Mouse (Mus musculus): ENCODE measurements around the gene Rnf212.
A peak's percentile ranks its signal among the peaks of the same experiment; 100 is the strongest.
"Not testable (repeated sequence)": the region's sequence is repeated elsewhere in the genome, so short reads cannot be mapped to it uniquely, and the experiment has no call there.

Rnf212 gene

DNA sequence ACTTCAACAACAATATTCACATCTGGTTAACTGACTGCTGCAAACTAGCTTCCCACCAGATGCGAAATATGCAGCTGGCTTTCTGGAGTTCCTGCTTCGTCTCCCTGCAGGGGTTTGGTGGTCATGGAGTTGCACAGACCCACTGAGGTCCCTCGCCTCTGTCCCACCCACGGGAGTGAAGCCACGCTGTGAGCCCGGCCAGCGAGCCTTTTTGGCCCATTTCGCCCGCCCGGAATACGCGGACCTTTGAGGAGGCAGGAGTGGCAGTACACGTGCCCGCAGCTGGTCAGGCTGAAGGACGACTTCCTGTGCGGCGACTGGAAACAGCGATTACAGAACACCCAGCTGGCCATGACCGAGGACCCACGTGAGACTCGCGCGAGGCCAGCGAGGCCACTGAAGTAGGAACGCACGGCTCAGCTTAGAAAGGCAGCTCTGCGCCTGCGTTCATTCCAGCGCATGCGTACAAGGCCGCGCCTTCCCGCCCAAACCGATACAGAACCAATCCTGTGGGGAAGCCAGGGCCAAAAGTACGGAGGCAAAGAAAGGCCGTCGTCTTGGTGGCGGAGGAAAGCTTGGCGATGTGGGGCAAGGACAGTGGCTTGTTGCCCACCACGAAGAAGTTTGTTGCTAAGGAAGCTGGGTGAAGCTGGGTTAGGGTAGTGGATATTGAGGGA is at the start of gene Rnf212:
Gene Rnf212, minus strand, starts transcription at position 353 of the 677 bp plus-strand sequence.
- DNase-seq (ENCODE audit: low read depth, low spot score): no peak

DNA sequence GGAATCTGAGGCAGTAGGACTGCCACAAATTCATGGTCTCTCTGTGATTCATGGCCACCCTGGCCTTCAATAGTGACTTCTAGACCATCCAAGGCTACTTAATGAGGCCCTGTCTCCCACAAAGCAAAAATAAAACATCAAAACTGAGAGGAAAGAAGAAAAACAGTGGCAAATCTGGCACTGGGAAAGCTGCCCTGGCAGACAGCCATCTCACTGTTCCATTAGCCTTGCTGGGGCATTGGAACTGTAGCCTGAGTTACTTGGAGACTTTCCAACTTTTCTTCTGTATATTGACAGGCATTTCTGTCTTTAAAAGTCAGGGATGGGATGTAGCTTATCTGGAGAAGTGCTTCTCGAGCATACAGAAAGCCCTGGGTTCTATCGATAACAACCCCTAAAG is 48.5 kb upstream of the Rnf212 start:
- DNase-seq (ENCODE audit: low read depth, low spot score): peak; percentile 1

DNA sequence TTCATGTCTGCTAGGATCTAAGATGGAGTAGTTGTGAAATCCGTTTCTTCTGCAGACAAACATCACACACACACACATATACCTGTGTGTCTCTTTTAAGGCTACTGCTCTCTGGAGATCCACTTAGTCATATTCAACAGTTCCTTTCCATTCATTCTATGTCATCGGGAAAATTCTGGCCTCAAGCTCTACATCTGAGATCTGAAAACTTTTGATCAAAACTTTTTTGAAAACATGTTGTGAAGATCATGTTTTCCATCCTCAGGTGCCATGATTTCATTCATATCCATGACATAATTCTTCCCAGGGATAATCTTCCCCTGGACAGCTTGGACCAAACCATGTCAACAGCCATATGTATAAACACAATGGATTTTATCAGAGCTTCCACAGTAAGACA is 34.0 kb upstream of the Rnf212 start, which contains the start of gene Vmn2r8:
Gene Vmn2r8, minus strand, starts transcription at position 101 of the 400 bp plus-strand sequence.
- DNase-seq (ENCODE audit: low read depth, low spot score): not testable (repeated sequence)

DNA sequence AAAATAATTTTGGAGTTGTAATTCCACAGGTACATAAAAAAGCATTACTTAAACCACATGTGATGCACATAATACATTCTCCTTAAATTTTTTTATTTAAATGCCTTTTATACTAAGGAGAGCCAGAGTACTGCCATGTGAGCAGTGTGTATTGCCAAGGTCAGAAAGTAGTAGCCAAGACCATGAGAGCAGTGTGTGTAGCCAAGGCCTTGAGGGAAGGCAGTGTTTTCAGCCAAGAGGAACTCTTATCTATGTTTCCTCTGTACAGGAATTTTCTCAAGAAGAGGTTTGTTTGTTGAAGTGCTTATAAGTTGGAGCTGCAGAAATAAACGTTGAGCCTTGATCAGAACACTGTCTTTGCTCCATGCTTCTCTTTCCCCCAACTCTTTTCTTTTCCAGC is 28.9 kb upstream of the Rnf212 start:
- no peak for DNase-seq (ENCODE audit: low read depth, low spot score)

DNA sequence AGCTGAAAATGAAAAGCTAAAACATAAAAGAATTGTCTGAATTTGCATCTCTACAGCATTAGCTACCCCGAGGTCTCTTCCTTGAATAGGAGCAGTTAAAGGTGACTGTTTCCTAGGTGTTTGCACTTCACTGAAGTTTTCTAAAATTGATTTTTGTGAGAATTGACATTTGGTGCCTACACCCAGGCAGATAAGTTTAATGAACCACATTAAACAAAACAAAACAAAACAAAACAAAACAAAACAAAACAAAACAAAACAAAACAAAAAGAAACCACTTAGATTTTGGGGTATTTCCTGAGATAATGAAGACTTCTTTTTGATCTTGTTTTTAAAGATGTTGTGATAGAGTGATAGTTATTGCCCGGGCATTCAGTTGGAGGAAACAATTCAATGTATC is 20.5 kb upstream of the Rnf212 start, which contains the start of gene Tmed11:
Gene Tmed11, minus strand, starts transcription at position 101 of the 400 bp plus-strand sequence.
- not testable (repeated sequence) for DNase-seq (ENCODE audit: low read depth, low spot score)

DNA sequence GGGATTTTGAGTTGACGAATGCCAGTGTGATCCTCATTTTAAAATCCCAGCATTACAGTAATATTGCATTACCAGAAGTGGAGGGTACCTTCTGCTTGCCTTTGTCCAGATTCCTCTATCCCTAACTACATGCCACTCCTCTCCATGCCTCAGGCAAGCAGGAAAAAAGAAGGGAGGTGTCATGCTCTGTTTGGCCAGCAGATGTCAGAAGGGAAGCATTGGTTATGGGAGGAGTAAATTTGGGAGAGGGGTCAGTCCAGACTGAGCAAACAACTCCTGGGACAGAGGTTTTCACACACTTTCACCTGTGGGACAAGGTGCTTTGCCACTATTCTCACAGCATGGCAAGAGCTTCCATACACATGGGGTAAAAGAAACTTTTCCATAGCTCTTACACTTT is 15.6 kb upstream of the Rnf212 start:
- not testable (repeated sequence) for DNase-seq (ENCODE audit: low read depth, low spot score)

DNA sequence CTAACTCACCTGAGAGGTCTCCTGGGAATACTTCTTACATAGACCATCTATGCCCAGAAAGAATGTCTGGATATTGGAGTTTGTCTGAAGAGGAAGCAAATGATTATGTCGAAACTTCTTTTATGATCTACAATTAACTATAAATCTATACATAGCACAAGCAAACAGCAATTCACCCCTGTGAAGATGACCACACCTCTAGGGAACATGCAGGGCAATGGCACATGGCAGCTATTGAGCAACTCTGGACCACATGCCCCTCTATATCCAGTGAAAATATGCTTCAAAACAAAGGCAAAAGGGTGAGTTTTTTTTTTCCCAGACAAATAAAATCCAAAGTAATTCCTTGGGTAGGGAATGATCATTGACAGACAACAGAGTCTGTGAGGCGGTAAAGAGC is 14.8 kb downstream of the Rnf212 start:
- no peak for DNase-seq (ENCODE audit: low read depth, low spot score)

DNA sequence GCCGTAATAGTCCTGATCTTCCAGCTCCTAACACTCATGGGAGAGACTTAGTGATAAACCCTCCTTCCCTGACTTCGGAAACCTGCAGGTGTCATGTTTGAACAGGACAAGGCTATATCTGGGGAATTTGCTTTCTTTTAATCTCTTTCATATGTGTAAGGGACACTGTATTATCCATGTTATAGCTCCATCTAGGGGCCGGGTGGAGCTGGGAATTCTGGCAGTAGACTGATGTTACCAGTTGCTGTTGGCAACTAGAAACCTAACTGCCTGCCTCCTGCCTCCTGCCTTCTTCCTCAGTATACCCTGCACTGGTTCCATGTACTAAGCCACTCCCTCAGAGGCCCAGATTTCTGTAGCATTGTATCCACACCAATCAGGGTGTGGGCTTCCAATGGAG is 16.4 kb downstream of the Rnf212 start:
- DNase-seq (ENCODE audit: low read depth, low spot score): peak; percentile 31

DNA sequence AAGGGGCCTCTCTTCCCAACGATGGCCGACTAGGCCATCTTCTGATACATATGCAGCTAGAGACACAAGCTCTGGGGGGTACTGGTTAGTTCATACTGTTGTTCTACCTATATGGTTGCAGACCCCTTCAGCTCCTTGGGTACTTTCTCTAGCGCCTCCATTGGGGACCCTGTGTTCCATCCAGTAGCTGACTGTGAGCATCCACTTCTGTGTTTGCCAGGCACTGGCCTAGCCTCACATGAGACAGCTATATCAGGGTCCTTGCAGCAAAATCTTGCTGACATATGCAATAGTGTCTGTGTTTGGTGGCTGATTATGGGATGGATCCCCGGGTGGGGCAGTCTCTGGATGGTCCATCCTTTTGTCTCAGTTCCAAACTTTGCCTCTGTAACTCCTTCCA is 23.5 kb downstream of the Rnf212 start:
- not testable (repeated sequence) for DNase-seq (ENCODE audit: low read depth, low spot score)

DNA sequence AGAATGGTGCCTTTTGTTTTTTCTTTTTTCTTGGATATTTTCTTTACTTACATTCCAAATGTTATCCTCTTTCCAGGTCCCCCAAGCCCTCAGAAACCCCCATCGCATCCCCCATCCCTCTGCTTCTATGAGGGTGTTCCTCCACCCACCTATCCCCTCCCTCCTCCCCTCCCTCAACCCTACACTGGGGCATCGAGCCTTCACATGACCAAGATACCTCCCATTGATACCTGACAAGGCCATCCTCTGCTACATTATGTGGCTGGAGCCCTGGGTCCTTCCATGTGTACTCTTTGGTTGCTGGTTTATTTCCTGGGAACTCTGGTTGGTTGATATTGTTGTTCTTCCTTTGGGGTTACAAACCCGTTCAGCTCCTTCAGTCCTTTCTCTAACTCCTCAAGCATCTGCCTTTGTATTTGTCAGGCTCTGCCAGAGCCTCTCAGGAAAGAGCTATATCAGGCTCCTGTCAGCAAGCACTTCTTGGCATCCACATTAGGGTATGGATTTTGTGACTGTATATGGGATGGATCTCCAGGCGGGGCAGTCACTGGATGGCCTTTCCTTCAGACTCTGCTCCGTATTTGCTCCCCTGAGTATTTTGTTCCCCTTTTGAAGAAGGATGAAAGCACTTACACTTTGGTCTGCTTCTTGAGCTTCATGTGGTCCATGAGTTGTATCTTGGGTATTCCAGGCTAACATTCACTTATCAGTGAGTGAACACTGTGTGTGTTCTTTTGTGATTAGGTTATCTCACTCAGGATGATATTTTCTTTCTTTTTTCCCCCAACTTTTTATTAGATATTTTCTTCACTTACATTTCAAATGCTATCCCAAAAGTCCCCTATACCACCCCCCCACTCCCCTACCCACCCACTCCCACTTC is 24.2 kb downstream of the Rnf212 start:
- DNase-seq (ENCODE audit: low read depth, low spot score): no peak

DNA sequence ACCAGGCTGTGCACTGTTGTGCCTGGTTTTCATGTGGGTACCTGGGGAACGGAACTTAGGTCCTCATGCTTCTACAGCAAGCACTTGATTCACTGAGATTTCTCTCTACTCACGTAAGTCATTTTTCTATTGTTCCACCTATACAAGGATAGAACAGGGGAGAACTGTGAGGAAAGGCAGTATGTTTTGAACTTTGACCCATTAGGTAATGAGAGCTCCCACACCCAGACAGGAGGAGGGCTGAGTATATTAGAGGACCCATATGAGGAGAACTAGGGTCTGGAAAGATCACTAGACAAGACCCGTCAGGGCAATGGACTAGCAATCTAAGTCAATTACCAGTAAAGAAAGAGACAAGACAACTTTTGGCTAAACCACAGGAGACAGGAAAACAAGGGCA is 30.2 kb downstream of the Rnf212 start:
- DNase-seq (ENCODE audit: low read depth, low spot score): no peak

DNA sequence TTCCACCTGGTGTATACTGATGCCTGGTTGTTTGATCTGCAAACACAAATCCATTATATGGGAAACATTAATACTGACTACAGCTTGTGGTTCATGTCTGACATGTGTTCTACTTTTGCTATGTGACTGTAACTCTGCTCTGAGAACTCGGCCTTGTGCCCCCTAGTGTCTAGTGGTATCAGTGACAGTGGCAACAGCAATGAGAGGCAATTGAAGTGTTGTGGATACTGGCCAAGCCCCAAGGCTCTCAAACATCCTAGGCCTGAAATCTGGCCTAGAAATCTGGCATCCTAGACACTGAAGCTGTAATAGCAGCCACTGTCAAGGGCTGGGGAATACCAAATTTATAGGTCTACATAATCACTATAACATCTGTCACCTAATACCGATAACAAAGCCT is 30.9 kb downstream of the Rnf212 start:
- no peak for DNase-seq (ENCODE audit: low read depth, low spot score)

DNA sequence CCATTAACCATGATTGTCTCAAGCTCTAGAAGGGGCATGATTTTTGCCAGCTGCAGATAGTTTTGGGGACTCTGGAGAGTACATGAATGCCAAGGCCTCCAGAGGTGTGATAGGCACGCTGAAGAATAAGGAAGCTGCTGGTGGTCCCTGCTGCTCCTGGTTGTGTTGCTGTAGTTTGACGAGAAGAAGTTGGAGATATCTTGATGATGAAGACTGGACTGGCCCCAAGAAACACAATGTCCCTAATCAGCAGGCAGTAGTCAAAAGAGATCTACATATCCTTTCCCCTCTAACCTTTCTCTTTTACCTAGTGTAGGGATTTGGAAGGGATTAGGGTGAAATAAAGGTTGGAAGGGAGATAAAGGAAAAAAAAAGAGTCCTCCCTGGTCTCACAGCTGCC is 32.2 kb downstream of the Rnf212 start:
- DNase-seq (ENCODE audit: low read depth, low spot score): no peak

DNA sequence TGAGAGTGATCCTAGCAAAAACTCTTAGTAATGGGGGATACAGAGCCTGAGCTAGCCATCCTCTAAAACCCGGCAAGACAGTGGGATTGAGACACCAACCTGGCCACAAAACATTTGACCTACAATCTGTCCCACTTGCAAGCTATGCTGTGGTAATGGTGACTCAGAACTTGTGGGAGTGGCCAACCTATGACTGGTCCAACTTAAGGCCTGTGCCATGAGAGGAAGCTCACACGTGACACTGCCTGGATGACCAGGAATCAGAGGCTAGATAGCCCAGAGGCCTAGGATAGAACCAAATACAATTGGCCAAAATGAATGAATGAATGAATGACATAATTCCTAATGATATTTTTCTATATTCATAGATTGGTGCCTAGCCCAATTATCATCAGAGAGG is 32.9 kb downstream of the Rnf212 start:
- DNase-seq (ENCODE audit: low read depth, low spot score): no peak

DNA sequence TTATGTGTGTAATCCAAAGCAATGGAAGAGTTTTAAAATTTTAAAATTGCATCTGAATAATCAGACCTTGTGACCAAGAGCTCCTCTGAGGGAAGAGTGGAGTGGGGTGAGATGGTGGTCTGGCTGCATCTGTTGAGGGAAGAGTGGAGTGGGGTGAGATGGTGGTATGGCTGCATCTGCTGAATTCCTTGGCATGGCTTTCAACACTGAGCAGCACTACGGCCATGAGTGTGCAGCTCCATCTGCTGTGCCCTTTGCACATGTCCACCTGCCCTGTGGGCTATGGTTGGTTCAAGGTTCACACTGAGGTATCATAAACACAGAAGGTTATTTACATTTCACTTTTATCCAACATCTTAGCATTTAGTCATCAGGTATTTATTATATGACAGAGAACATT is 47.4 kb downstream of the Rnf212 start:
- no peak for DNase-seq (ENCODE audit: low read depth, low spot score)

DNA sequence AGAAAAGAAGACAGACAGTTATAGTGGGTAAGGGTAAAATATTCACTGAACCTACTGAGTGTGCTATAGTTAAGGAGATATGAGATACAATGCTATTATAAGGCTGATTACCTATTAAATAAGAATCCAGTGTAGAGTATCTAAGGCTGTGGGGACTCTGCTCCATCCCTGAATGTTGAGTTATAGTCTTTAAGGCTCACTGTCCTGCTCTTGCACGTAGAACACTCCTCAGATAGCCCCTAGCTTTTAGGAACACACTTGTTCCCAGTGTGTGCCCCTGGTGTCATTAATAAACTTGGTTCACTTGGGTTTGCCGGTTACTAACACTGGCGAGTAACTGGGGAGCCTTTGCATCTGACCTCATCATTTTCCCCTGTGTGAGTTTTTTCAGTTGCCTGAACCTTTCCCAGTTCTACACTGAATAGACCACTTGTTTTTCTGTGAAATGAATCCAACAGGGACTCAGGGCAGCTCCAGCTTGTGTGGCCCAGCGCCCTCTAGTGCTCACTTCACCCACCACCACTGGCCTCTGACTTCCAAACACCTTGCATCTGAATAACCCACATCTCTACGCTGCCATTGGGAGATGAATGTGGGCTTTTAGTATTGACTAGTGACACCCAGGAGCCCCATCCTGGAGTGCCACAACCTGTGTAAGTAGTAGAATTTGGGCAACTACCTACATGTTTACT is 48.1 kb downstream of the Rnf212 start:
- DNase-seq (ENCODE audit: low read depth, low spot score): peak; percentile 88

DNA sequence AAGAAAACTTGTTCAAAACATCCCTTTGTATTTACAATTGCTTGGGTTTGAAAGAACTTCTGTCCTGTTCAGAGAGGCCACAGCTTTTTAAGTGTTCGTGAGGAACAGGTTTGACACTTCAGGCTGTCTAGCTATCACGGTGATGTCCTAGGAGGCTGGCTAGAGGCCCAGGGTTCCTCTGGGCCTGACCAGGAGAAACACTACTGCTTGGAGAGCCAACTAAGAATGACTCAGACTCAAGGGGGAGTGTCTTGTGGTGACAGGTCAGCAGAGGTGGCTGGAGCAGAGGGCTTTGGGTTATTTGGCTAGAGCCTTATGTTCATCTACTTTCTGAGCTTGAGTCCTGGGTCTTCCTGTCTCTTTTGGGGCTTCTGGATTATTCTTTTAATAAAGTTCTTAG is 50.8 kb downstream of the Rnf212 start:
- DNase-seq (ENCODE audit: low read depth, low spot score): no peak

DNA sequence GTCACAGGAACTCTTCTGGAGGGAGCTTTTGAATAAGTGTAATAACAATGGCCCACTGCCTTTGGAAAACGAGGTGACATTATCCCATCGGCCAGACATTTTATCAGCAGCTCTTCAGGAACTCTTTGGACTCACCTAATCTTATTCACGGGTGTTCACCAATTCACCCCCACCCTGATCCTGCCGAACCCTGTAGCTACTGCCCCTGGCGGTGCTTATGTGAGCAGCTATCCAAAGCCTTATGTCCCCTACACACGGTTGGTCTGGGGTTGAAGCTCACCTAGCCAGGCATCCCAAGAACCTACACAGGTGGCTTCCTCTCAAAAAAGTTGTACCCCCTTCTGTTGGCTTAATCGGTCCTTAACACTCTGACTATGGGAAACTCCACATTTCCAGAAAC is 55.0 kb downstream of the Rnf212 start:
- no peak for DNase-seq (ENCODE audit: low read depth, low spot score)

DNA sequence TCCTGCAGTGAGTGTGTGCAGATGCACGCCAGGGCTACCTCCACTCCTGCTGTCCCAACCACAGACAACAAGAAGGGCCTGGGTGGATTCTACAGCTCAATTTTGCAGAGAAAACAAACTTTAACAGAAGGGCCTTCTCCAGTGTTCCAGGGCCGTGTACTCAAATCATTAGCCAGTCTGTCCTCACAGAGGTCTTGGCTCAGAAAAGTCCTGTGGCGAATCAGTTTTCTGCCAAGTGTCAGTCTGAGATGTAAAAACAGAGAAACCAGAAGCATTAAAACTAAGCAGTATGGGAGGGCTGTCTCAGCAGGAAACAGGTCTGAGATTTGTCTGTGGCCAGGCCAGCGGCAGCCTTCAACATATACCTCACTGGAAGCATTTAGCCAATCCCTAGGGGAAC is 56.7 kb downstream of the Rnf212 start:
- DNase-seq (ENCODE audit: low read depth, low spot score): no peak

DNA sequence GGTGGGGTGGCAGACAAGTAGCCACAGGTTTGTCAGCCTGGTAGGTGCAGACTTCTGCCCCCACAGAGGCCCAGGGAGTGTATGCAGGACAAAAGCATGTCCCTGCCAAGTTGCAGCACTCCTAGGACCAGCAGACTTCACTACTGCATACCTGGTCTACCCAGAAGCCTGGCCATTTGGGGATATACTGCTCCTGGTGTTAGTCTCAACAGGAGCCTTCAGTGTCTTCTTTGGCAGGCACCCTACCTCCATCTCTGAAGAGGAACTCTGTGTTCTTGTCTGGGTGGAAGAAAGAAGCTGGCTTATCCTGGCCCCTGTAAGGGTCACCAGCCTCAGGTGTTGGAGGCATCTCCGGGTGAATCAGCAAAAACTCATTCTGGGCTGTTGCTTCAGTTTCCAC is 58.8 kb downstream of the Rnf212 start:
- DNase-seq (ENCODE audit: low read depth, low spot score): no peak

DNA sequence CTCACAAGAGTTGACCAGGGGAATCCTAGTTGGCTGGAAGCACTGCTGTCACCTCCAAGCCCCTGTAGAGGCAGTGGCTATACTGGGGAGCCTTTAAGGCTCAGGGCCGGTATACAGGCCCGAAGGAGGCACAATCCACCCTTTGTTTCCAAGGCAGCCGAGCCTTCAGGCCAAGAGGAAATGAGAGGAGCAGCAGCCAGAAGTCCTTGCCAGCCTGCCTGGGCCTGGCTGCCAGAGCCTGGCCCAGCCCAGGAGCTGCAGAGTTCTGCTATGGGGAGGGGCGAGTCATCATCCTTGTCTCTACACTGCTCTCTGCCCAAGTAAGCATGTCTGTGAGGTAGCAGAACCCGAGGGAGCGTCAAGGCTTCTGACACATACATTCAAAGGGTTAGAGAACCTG is 60.6 kb downstream of the Rnf212 start:
- peak; percentile 72 for DNase-seq (ENCODE audit: low read depth, low spot score)

DNA sequence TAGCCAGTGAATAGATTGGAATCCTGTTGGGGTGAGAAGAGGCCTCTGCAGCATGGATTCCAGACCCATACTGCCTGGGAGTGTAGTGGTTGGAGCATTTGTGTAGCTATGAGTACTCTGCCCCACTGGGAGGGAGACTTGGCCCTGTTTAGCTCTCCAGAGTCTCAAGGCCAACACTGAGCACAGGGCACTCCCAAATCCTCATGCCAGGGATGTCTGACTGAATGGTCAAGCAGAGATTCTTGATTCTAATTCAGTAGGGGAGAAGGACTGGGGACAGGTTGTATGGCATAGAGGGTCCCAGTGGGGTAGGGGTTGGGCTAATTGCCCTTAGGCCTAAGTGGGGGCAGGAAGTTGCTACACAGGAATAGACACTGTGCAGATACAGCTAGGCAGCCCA is 61.1 kb downstream of the Rnf212 start:
- DNase-seq (ENCODE audit: low read depth, low spot score): no peak
